Comparison of ENCODE assay signal across 21 mouse cellular contexts in the genomic region with DNA sequence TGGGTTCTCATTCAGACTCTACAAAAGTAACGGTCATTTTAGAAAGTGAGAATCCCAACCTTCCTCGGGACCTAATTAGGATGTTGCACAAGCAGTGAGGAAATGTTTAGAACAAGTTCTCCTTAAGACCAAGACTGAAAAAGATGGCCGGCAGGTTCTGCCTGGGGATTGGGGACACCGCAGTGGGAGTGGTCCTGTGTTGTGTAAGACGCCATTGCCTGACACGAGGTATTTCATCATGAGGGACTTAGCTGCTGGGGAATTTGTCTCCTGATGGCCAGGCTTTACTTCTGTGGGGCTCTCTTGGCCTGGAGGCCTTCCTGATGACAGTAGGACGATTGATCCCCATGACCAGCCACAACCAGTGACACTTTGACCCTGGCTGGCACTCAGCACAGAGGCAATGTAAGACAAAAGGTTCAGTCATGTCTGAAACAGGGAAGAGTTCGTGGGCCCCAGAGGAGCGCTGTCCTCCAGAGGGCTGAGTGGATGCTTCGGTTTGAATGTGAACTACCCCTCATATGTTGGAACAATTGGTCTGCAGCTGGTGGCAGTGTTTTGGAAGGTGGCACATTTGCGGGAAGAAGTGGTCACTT. TPM values are rescaled to one million over a fixed set of nuclear protein-coding genes. Genes with fewer than 3 reads are reported as not detected.
DNase-seq lines count a peak whose midpoint lies in the region; ATAC-seq and TF ChIP-seq lines count a peak whose summit lies in the region.
"Had no signal": no experiment of that assay in that cellular context is flagged by ENCODE, and none has a peak within 500 bp of the region (broad histone marks: within the 10 kb centered on the region; RNA-seq: fewer than 3 reads in every experiment).

No protein-coding gene starts in this region.

- DNase-seq in liver, postnatal 0 days, result peak; percentile 57
- DNase-seq in embryo, embryonic 9.5 days (ENCODE audit: extremely low spot score), result peak; percentile 14
- DNase-seq in mesoderm, embryonic 11.5 days (ENCODE audit: low read depth, low spot score), result peak; percentile 30
- DNase-seq in left cerebral cortex, adult 8-10 months (ENCODE audit: low spot score in 2 of 2), result no peak
- DNase-seq in gastrocnemius, postnatal 36 days, result no peak
- DNase-seq: adrenal gland, adult 8-10 months; cerebellum, adult 8-10 months; heart, adult 2 months; kidney, adult 9 months; liver, embryonic 13.5 days; midbrain, embryonic 14.5 days; thymus, postnatal 36 days had no signal

- 0 out of 2 replicates have a peak, but pooled peaks have one; percentile 22 for TF ChIP-seq EP300 in liver, postnatal 0 days (IDR thresholded peaks at IDR 0.05; ENCODE audit: low read depth)

- WGBS in liver, postnatal 0 days (ENCODE audit: insufficient replicate concordance), result 70% methylated on average over 11 of the region's 11 CpGs
- WGBS in liver, embryonic 12.5 days (ENCODE audit: insufficient replicate concordance), result 78% methylated on average over 11 of the region's 11 CpGs
- 62% methylated on average over 11 of the region's 11 CpGs for WGBS in bone marrow, adult 2 months

- no peak overlapping the region for H3K27ac ChIP-seq in liver, postnatal 0 days (ENCODE audit: low read depth)
- H3K27ac ChIP-seq in liver, embryonic 12.5 days, result no peak overlapping the region
- peak overlapping the region; percentile 68; the same call in 1 of the 2 replicates for H3K27ac ChIP-seq in bone marrow, adult 2 months (ENCODE audit: control insufficient read depth, insufficient read depth, low read depth, low read length, poor library complexity)
- H3K27ac ChIP-seq: embryonic facial prominence, embryonic 10.5 days; heart, adult 2 months; hindbrain, embryonic 12.5 days; liver, embryonic 13.5 days; macrophage; stomach, postnatal 0 days had no signal

- H3K4me2 ChIP-seq in liver, postnatal 0 days (ENCODE audit: low read depth, low read length), result no peak overlapping the region
- no peak overlapping the region for H3K4me2 ChIP-seq in liver, embryonic 12.5 days
- H3K4me2 ChIP-seq: hindbrain, embryonic 12.5 days; liver, embryonic 13.5 days had no signal

- no peak for TF ChIP-seq POLR2A in bone marrow, adult 2 months (IDR thresholded peaks at IDR 0.05; ENCODE audit: borderline replicate concordance, control insufficient read depth, low read depth, low read length)

- no peaks in the 10 kb centered on the region for H3K27me3 ChIP-seq in liver, postnatal 0 days (ENCODE audit: insufficient read depth, low read length)
- H3K27me3 ChIP-seq in liver, embryonic 12.5 days (replicated peaks), result no peaks in the 10 kb centered on the region
- H3K27me3 ChIP-seq: hindbrain, embryonic 12.5 days; liver, embryonic 13.5 days had no signal

- no peak for TF ChIP-seq CTCF in liver, postnatal 0 days (IDR thresholded peaks at IDR 0.05; ENCODE audit: low read depth)
- TF ChIP-seq CTCF in bone marrow, adult 2 months (IDR thresholded peaks at IDR 0.05; ENCODE audit: control insufficient read depth, insufficient read depth, low read length), result no peak

- H3K9me3 ChIP-seq in liver, postnatal 0 days (ENCODE audit: low read length), result no peaks in the 10 kb centered on the region
- H3K9me3 ChIP-seq in liver, embryonic 12.5 days (replicated peaks), result no peaks in the 10 kb centered on the region
- H3K9me3 ChIP-seq: embryonic facial prominence, embryonic 10.5 days; G1E; hindbrain, embryonic 12.5 days; liver, embryonic 13.5 days had no signal

- intact Hi-C loops in gastrocnemius, postnatal 36 days (cut with DNase I), result no loop called here

- H3K9ac ChIP-seq in liver, postnatal 0 days (replicated peaks), result no peak overlapping the region
- H3K9ac ChIP-seq in liver, embryonic 12.5 days, result no peak overlapping the region
- H3K9ac ChIP-seq: hindbrain, embryonic 12.5 days; liver, embryonic 13.5 days had no signal

- H3K4me3 ChIP-seq in liver, postnatal 0 days (ENCODE audit: low read depth, low read length), result no peak overlapping the region
- no peak overlapping the region for H3K4me3 ChIP-seq in liver, embryonic 12.5 days
- no peak overlapping the region for H3K4me3 ChIP-seq in bone marrow, adult 2 months (replicated peaks; ENCODE audit: control insufficient read depth, low read depth, low read length)
- H3K4me3 ChIP-seq: embryonic facial prominence, embryonic 10.5 days; heart, adult 2 months; hindbrain, embryonic 12.5 days; liver, embryonic 13.5 days had no signal

- ATAC-seq in liver, postnatal 0 days, result peak; percentile 50
- ATAC-seq in liver, embryonic 12.5 days, result no peak
- ATAC-seq: CD4-positive, CD25-positive, alpha-beta regulatory T cell, adult 4 months; forebrain, embryonic 14.5 days had no signal

- peaks cover 63% of the 10 kb centered on the region for H3K36me3 ChIP-seq in liver, postnatal 0 days (replicated peaks; ENCODE audit: insufficient read depth, low read length)
- H3K36me3 ChIP-seq in liver, embryonic 12.5 days, result peaks cover 69% of the 10 kb centered on the region

- 0 out of 2 replicates have a peak, but pooled peaks cover 3% of the 10 kb centered on the region for H3K4me1 ChIP-seq in liver, postnatal 0 days (ENCODE audit: insufficient read depth)
- H3K4me1 ChIP-seq in liver, embryonic 12.5 days, result no peaks in the 10 kb centered on the region
- no peaks in the 10 kb centered on the region; the same call in 1 of the 2 replicates for H3K4me1 ChIP-seq in bone marrow, adult 2 months (ENCODE audit: control insufficient read depth, insufficient read depth, low read length)
- H3K4me1 ChIP-seq: liver, embryonic 13.5 days had no signal

RNA-seq across cellular contexts. Expression of a gene that starts 26.9 kb away (rescaled TPM):
- polyA plus RNA-seq in liver, postnatal 0 days (2015; fragmentation: Nextera tagmentation; extraction: Ambion mirVana), result 1.6 and 1.8 TPM in 2 replicates
- polyA plus RNA-seq in liver, embryonic 12.5 days (2016; fragmentation: Nextera tagmentation; extraction: Ambion mirVana), result 0.23 and 0.41 TPM in 2 replicates
- polyA plus RNA-seq in bone marrow, adult 2 months (2011; ENCODE audit: insufficient read depth, insufficient read length, low replicate concordance, missing spikeins), result 10.4 and 28.6 TPM in 2 replicates
- total RNA-seq in left cerebral cortex, adult 8-10 months (2022), result 1 to 10 TPM; 1.4 to 2.7 (median 2.2) TPM
- under 1 TPM; 0.20 to 0.49 TPM for total RNA-seq in gastrocnemius, postnatal 36 days (2021)
- polyA plus RNA-seq: G1E had no signal

RNA-seq across cellular contexts. Expression of a gene that starts 43.5 kb away (rescaled TPM):
- 8.0 and 8.8 TPM in 2 replicates for polyA plus RNA-seq in liver, postnatal 0 days (2015; fragmentation: Nextera tagmentation; extraction: Ambion mirVana)
- 22.1 and 22.9 TPM in 2 replicates for polyA plus RNA-seq in liver, embryonic 12.5 days (2016; fragmentation: Nextera tagmentation; extraction: Ambion mirVana)
- polyA plus RNA-seq in bone marrow, adult 2 months (2011; ENCODE audit: insufficient read depth, insufficient read length, low replicate concordance, missing spikeins), result 6.4 and 9.3 TPM in 2 replicates
- total RNA-seq in left cerebral cortex, adult 8-10 months (2022), result 10 to 100 TPM; 23.6 to 29.3 (median 24.5) TPM
- total RNA-seq in gastrocnemius, postnatal 36 days (2021), result 1 to 10 TPM; 1.8 to 2.1 TPM

Comparison
In these comparisons a context has a peak if more than half of its experiments do, and no peak if none do; other contexts are left out.
1. DNase-seq: peak in liver, postnatal 0 days (single experiment), embryo, embryonic 9.5 days (single experiment) and mesoderm, embryonic 11.5 days (single experiment); none in left cerebral cortex, adult 8-10 months (0 of 2) and gastrocnemius, postnatal 36 days (0 of 2).